Mouse (Mus musculus) cerebellum, adult 11 months (tissue): ENCODE measurements around the gene Fam89a.

Experiments used
- DNase-seq: peaks from one replicate; pipeline ENCODE4 v3.0.0; 2022

Gene Fam89a

GRCm38 (mm10) chr8:124752325-124752862, 762 bp upstream of the Fam89a start:
- no peak for DNase-seq

- DNase-seq: no peak
Observed at GRCm38 (mm10) chr8:124751191-124751590, 441 bp downstream of the Fam89a start.

GRCm38 (mm10) chr8:124746661-124747060, 5.0 kb downstream of the Fam89a start:
- DNase-seq: no peak

GRCm38 (mm10) chr8:124739268-124739667, 12.4 kb downstream of the Fam89a start:
- DNase-seq: peak; percentile 28

GRCm38 (mm10) chr8:124735371-124735911, 16.2 kb downstream of the Fam89a start:
- DNase-seq: no peak

GRCm38 (mm10) chr8:124732828-124733227, 18.8 kb downstream of the Fam89a start:
- no peak for DNase-seq

GRCm38 (mm10) chr8:124724301-124724700, 27.3 kb downstream of the Fam89a start:
- DNase-seq: no peak

GRCm38 (mm10) chr8:124721862-124722515, 29.6 kb downstream of the Fam89a start, which contains the start of the genes Ttc13 and Arv1:
Gene Ttc13 (minus strand): TSS chr8:124721983.
Gene Arv1 (plus strand): TSS chr8:124722139.
- peak; percentile 94 for DNase-seq

GRCm38 (mm10) chr8:124720938-124721861, 30.4 kb downstream of the Fam89a start:
- DNase-seq: no peak

- no peak for DNase-seq
Observed at GRCm38 (mm10) chr8:124720133-124720532, 31.5 kb downstream of the Fam89a start.

GRCm38 (mm10) chr8:124715736-124716135, 35.9 kb downstream of the Fam89a start:
- no peak for DNase-seq

GRCm38 (mm10) chr8:124713207-124713606, 38.4 kb downstream of the Fam89a start:
- DNase-seq: no peak

GRCm38 (mm10) chr8:124705823-124706222, 45.8 kb downstream of the Fam89a start:
- no peak for DNase-seq

- DNase-seq: no peak
Observed at GRCm38 (mm10) chr8:124704376-124704775, 47.3 kb downstream of the Fam89a start.

GRCm38 (mm10) chr8:124703526-124703925, 48.1 kb downstream of the Fam89a start:
- no peak for DNase-seq

GRCm38 (mm10) chr8:124702183-124702582, 49.4 kb downstream of the Fam89a start:
- DNase-seq: peak; percentile 31

- DNase-seq: no peak
Observed at GRCm38 (mm10) chr8:124701023-124701422, 50.6 kb downstream of the Fam89a start.

GRCm38 (mm10) chr8:124700271-124700670, 51.4 kb downstream of the Fam89a start:
- DNase-seq: no peak

- DNase-seq: no peak
Observed at GRCm38 (mm10) chr8:124695424-124696100, 56.1 kb downstream of the Fam89a start.

- DNase-seq: no peak
Observed at GRCm38 (mm10) chr8:124691706-124692105, 59.9 kb downstream of the Fam89a start.
